Mouse (Mus musculus) frontal cortex, postnatal 36 days (tissue): ENCODE measurements around the gene Msi2.

ENCODE experiments used
- DNase-seq, 2 experiments: peaks; one replicate each; pipeline ENCODE4 v3.0.0; 2022; ENCODE audit warnings: low spot score in 2 of 2

Gene Msi2

DNA sequence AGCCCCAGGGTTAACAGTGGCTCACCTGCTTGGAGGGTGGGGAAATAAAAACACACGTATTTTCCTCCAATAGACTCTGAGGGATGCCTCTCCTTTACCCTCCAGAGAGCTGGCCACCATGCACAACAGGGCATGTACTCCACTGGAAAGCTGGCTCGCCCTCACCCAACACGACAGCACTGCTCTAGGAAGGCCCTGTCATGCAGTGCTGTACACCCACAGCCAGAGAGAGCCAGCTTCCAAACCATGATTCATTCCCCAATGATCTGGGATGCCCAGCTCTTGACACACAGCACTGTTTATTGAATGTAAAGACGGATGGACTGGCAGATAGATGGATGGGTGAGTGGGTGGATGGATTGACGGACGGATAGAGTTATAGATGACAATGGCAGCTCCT lies 269.1 kb downstream of the Msi2 start:
- no peak for DNase-seq

DNA sequence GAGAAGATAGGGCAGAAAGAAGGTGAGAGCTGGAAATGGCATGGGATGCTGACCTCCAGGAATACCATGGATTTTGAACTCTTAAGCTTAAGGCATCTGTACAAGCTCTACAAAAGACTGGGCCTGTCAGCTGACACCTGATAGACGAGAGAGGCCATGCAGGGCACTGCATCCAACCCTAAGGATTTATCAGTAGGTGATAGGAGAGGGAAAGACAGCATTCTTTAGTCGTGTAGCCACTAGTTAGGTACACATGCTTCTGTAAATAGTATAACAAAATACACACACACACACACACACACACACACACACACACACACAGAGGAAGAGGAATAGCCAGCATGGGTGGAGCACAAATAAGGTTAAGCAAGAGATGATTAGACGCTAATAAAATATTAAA lies 269.7 kb downstream of the Msi2 start:
- no peak for DNase-seq

DNA sequence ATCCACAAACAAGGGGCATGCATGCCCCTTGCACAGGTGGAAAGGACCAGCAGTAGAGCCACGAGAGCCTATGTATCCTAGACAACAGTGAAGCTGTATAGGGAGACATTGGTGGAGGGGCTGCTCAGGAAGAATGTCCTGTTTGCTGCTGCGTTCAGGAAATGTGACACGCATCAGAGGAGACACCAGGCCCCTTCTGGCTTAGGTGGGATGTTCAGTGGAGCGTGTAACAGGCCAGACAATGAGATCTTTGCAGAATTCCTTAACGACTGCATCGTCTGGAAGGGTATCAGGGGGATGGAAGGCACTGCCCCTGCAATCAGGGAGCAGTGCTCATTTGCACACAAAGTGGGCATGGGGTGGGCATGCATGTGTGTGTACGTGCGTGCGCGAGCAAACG lies 271.0 kb downstream of the Msi2 start:
- DNase-seq = no peak

DNA sequence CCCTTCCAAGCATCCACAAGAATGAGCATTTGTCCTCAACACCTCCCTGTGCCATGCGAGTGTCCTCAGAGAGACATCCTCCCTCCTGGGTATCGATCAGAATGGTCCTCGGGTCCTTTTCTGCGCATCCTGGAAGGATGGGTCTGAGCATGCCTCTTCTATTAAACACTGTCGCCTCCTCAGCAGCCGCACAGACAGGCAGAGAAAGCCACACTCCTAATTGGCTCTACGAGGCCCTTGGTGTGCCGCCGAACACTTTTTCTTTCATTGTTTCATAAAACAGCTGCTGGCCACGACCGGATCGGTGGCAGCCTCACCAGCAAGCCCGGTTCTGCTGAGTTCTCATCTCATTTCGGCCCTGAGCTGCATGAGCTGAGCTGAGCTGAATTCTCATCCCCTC lies 274.4 kb downstream of the Msi2 start:
- DNase-seq = no peak

DNA sequence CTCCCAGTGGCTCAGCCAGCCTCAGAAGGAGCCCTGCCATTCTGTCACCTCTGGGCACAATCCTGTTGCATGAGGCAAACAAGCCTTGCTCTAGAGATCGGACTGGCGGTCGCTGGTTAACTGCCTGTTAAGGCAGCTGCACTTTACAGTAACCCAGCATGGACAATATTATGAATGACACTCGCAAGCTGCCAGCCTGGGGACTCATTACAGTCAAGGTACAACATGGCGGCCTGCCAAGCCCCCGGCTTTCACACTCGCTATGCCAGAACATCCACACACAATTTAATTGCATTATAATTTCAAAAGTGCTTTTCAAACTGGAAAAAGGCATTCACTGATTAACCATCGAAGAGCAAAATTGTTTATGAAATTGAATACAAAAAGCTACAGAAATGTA lies 275.0 kb downstream of the Msi2 start:
- no peak for DNase-seq

DNA sequence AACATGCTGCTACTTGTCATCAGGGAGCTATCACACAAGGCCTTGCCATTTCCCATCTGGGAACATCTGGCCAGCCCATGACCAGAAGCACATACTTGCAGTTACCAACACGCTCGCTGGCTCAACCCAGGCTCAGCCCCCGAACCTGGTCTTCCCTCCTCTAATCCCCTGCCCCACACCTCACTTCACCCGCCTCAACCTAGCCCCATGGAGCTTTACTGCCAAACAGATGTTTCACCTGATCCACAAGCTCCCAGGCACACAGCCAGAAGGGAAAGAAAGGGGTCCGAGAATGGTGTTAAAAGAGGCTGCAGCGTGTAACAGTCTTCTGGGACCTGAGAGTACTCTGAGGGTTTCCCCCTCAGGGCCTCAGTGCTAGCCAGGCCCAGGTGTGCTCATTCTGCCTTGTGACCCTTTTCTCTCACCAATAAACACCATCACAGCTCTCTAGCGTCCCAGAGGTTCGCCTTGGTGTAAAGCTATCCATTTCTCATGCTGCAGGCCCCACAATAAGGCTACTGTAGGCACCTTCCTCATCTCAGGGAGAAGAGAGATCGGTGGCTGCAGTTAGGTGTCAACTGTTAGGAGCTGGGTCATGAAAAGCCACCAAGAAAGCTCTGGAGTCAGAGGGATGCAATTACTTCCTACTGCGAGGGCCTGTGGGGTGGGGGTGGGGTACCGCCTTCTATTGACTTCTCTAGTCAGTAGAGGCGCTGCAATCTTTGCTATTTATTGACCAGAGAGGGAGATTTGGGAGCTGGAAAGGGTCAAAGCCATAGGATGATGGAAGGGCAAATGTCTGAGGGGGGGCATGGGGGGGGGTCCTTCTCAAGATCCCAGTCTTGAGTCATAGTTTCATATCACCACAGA lies 276.2 kb downstream of the Msi2 start:
- DNase-seq = no peak

DNA sequence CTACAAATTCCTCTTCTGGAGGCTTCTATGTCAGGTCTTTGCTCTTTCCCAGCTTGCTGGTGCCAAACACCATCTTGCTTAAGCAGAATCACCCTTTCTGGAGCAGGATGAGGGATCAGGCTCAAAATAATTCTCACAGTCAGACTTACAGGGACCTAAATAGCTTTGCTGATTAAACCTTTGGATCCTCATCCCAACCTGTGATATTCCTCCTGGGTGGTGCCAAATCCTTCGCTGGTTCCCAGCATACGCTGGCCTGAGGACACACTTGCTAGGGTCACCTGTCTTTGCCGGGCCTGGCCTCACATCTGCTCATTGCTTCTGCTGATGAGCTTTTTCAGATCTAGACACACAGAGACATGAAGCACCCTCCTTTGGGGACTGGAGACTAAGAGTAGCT lies 279.7 kb downstream of the Msi2 start:
- DNase-seq = no peak

DNA sequence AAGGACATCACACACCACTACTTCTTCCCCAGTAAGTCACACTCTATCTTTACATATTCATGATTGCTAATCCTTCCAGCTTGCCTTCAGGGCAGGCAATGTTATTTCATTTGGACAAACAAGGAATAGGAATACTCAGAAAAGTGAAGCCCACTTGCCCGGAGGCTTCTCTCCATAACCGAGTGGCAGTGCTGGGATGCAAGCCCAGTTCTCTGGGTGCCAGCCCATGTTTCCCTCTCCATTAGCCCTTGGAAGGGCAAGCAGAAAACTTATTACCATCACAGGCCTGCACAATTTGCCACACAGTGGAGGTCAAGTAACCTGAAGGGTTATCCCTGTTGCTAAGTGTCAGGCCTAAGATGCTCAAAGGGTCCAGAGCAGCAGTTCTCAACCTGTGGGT lies 281.7 kb downstream of the Msi2 start:
- no peak for DNase-seq

DNA sequence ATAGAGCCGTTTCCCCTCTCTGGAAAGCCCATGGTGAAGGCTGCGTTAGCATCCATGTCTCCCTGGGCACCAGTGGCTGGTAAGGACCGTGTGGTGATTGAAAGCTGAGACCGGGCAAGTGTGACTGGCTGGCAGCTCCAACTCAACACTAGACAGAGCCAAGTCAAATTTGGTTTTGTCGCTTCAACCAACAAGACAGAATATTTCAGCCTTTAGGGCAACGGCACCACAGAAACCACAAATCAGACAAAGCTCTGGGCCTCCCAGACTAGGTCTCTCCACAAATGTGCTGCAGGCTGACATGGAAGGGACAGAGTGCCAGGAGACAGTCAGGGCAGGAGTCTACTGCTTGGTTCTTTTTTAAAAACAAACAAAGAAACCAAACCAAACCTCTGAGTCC lies 282.8 kb downstream of the Msi2 start:
- no peak for DNase-seq

DNA sequence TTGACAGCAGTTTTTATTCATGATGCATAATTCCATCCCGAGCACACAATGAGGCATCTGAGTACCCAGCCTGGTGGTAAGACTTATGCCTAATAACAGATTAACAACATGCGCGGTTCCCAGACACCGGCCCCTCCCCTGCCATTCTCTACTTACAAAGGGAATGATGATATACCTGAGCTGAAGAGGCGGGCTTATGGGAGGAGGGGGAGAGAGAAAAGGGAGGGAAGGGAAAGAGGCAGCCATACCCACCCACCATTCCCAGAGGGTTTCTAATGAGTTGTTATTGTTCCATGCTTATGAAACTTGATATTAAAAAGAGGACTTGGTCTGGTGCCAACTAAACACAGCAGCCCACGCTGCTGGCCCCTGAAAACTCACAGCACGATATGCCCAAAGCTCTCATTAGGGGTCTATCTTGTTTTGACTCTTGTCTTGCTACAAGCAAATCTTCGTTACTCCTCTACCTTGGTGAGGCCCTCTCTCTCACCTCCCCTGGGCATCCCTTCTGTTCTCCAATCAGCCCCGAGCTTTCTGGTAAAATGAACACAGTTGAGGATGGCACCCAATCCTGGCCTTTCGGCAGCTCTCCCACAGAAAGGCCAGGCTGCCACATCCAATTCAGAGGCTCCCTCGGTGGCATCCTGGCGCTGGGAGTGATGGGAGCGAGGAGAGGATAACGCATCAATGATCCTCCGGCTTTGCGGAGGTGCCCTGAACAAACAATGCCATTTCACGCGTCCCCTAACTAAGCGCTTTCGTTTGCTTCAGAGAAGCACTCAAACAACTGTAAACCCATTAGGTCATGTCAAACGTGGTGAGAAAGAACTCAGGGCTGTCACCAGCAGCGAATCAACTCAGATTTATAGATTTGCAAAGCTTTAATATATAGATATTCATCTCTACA lies 286.7 kb downstream of the Msi2 start:
- DNase-seq = no peak

DNA sequence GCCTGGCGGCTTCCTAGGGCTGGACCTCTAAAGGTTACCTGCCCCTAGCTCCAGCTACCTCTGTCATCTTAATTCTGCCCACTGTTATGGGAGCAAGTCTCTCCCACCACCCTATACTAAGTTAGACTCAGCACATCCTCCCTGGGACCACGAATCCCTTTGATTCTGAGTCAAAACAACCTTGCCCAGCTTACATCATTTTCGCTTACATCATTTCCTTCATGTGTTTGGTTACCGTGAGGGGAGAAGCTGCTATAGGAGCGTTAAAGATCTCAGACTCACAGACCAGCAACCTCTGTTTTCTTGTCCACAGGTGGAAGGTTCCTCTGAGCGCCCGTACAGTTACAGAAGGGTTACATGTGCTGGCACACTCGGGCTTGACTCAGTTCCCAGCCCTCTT lies 288.0 kb downstream of the Msi2 start:
- DNase-seq = no peak

DNA sequence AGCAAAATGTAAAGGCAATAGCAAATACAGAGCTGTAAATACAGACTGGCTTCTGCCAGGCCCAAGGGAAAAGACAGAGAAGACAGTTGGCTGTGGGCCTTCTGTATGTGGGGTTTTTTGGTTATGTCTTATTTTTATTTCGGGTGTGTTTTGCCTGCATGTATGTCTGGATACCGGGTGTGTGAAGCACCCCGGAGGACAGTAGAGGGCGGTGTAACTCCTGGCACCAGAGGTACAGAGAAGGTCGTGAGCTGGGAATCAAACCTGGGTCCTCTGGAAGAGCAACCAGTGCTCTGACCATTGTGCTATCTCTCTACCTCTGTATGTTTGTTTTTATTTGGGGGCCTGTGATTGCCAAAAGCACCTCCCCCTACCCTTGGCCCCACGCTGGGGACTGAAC lies 288.6 kb downstream of the Msi2 start:
- no peak for DNase-seq

DNA sequence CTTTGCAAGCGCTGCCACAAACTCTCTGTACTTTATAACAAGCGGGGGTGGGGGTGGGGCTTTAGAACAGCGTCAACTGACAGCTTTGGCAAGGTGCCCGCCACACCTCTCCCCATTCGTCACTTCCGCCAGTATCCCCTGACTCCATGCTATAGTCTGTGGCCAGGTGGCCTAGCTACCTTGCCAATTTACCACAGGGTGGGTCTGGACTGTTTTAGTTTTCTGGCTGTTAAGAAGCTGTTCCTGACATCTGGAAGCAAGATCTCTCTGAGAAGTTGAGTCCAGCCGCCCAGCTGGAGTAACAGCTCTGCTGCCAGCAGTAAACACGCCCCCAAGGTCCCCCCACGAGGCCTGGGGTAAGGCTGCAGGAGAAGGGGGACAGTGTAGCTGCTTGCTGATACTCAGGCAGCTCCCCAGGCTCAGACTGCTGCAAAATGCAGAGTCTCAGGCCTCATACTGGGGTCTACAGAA lies 292.6 kb downstream of the Msi2 start:
- DNase-seq = no peak

DNA sequence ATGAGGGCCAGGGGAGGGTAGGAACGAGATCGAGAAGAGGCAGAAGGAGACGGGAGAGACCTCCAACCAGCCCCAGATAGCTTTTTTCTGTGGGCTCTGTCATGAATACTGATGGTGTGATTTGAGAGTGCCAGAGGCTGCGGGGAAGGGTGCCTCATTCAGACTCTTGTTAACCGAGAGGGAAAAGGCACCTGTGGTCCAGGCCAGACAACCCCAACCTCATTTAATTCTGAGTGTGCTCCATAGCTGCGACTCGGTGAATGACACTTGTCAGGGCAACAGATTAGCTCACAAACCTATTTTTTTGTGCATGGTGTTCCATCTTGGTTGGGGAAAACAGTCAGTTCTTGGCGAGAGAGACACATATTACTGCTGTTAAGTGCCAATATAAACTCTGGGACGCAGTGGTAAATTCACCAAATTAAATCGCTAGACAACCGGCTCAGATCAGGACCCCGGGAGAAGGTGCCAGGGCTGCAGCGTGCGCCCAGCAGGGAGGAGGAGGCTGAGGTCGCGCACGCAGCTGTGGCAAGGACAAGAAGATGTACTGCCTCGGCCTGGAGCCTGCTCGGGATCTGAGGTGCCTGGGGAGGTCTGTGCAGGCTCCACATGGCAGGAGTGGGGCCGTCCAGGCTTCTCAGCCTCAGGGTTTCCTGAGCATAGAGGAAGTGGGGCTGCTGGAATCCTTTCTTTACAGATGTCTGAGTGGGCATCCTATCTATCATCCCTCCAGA lies 294.1 kb downstream of the Msi2 start:
- no peak for DNase-seq

DNA sequence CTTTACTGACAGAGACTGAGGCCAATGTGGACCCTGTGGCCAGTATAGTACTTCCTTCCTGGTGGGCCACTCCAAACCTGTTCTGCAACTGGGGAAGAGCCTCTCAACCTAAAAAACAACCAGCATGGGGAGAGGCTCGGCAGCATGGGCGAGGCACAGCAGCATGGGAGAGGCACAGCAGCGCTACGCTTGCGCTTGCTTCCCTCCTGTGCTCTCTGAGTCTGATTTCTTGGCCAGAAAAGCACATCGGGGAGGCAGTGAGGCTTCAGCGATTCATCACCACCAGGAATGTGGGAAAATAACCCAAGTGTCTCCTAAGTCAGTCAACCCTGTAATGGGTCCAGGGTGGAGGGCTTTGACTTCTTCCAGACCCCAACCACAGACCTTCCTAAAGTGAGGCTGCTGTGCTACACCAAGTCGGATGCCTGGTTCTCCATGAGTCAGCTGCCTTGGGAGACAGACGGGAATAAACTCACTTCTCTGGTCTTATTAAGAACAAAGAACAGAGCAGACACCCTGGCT lies 297.2 kb downstream of the Msi2 start:
- no peak for DNase-seq

DNA sequence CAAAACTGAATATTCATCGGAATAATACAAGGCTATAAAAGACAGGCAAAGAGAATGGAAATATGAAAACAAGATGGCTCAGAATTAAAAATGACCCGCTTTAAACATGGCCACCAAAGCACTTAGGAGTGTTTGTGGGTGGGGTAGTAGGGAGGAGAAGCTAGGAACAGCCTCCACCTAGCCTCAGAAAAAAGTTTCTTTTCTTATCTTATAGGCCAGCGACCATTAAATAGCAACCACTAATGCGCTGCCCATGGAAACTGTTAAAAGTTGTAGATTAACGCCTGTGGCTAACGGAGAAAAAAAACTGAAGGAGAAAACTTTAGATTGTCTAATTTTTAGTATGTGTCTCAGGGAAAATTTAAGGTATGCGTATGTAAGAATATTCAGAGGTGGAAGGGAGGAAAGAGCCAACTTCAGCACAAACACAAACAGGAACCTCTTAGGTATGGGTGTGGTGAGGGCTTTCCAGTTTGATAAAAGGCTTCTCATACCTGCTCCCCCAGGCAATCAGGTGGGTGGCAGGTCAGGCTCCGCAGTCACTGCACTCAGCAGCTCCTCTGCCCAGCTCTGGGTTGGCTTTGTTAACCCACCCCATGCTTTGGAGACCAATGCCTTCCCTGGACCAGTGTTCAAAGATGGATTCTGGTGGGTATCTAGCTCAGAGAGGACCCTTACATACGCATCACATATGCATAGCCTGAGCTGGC lies 298.5 kb downstream of the Msi2 start:
- DNase-seq = no peak

DNA sequence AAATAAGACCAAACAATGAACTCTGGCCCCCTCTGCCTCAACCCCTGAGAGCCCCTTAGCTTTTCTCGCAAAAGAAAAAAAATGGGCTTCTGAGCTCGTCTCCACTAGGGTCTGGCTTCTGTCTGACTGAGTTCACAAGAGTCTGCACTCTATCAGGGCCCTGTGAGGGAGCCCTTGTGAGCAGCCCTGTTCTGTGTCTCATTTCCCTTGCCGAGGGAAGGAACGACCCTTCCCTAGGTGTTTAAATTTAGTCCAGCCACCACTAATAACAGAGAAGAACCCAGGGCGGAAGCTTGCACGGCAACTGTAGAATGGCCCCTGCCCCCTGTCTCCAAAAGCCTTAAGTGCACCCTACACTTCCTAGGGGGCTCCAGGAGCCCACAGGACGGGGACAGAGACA lies 299.2 kb downstream of the Msi2 start:
- DNase-seq = no peak

DNA sequence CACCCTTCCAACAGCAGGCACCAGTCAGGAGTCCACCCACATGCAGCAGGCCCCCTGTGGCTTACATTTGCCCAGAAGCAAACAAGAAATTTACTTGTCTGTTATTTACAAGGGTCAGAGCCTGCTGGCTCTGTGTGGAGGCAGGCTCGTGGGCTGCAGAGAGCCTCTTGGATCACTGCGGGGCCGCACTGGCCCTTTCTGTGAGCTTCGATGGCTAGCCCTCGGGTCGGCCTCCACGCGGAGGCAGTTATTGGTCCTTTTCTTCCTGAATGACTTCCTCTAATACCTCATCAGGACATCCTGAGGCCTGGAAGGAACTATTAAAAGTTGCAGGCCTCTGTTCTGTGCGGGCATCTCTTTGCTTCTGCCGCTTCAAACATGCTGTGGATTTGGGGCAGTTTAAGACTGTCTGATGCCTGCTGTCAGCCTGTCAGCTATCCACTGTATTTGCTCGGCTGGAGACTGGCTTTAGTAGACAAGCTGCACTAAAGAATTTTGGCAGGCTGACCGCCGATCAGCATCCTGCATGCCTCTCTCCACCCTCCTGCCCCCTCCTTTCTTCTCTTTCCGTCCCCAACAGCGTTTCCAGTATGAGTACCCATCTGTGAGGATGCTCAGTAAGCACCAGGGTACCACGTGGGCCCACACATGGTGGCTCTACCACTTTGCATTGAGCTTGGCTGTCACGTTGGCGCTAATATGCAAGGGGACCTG lies 304.0 kb downstream of the Msi2 start:
- DNase-seq = no peak

DNA sequence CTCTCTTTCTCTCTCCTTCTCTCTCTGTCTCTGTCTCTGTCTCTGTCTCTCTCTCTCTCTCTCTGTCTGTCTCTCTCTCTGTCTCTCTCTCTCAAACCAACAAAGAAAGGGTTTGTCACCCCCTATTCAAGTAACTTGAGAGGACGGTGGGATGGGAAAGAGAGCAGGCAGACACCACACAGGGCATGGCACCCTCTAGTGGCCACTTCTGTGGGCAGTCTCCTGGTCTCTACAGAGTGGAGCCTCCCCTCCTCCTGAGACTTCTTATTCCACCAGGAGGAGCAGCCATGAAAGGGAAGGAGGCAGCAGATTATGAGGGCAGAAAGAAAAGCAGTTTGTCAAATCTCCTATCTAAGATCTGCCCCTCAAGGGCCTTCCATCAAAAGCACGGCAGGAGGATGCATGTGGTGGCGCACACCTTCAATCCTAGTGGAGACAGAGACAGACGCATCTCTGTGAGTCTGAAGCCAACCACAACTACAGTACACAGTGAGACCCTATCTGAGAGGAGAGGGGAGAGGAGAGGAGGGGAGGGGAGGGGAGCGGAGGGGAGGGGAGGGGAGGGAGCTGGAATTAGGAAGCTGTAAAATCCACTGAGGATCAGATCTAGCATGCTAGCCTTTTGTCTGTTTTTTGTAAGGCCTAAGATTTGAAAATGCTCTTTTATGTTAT lies 305.8 kb downstream of the Msi2 start:
- DNase-seq = peak; percentile 42 to 66

DNA sequence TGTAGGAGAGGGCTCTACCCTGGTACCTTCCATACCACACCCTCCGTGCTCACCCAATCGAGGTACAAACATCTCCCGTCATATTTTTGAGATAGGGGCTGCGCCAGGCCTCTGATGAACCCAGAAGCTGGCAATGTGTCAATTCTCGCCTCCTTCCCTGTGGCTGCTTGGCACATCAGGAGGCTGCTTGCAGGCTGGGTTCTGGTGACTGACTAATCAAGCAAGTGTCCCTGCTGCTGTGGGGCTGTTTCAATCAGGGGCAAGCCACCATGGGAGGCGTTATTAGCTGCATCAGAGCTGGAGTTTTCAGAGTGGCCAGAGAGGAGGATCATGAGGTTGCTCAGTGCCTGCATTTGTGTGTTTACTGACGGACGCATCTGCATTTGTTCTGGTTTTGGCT lies 310.0 kb downstream of the Msi2 start:
- no peak for DNase-seq
